Mouse (Mus musculus): ENCODE data around the gene Zfp607b.

- TF ChIP-seq CTCF (IDR thresholded peaks at IDR 0.05; ENCODE audit: extremely low read depth, insufficient read depth, insufficient read length, insufficient replicate concordance), result no peak
- no peak for TF ChIP-seq POLR2A (IDR thresholded peaks at IDR 0.05; ENCODE audit: low read depth, low read length)
Measured at GRCm38 (mm10) chr7:27657824-27658395, 31.2 kb upstream of the Zfp607b start.

Measured in spleen, adult 2 months (tissue).